ENCODE assay signal across 8 mouse cellular contexts in the genomic region with DNA sequence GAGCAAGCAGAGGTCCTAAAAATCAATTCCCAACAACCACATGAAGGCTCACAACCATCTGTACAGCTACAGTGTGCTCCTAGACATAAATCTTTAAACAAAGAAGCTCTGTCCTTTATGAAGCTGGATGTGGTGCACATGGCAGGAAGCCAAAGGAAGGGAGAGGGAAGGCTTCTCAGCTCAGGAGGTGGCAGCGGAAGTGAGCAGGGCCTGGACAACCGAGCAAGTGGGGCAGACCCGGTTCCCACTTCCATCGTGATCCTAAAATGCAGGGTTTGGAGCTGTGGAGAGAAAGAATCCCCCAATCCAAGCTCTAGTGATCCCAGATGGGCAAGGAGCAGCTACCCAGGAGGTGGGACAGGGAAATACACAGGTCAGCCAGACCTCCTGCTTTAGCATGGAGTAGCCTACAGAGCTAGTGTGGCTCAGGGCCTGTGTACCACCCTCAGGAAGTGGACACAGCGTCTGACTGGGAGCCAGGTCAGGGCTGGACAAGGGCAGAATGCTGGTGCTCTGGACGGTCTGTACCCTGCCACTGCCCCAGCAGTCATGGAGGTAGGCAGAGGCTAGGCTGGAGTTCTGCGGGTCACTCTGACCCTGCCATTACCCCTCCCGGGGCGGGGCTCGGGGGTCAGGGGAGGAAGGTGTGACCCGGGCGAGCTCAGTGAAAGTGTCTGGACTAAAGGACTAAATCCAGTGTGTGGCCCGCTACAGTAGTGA. TPM values are rescaled to one million over a fixed set of nuclear protein-coding genes. Genes with fewer than 3 reads are reported as not detected.
DNase-seq lines count a peak whose midpoint lies in the region; ATAC-seq and TF ChIP-seq lines count a peak whose summit lies in the region.

No protein-coding gene starts in this region.

- ATAC-seq in kidney, postnatal 0 days (replicated peaks; ENCODE audit: low FRiP score, low read depth): no peak

- peaks cover 4% of the 10 kb centered on the region for H3K4me1 ChIP-seq in kidney, postnatal 0 days (replicated peaks; ENCODE audit: insufficient read depth, low read length)

- H3K27ac ChIP-seq in kidney, postnatal 0 days: peak overlapping the region; percentile 100
- peak overlapping the region; percentile 92 for H3K27ac ChIP-seq in macrophage

- no peaks in the 10 kb centered on the region for H3K27me3 ChIP-seq in kidney, postnatal 0 days (ENCODE audit: insufficient read depth, low read length)

- WGBS in kidney, postnatal 0 days: 55% methylated on average over 13 of the region's 13 CpGs
- 39% methylated on average over 13 of the region's 13 CpGs for WGBS in macrophage (ENCODE audit: missing documents)

- no peak overlapping the region for H3K9ac ChIP-seq in kidney, postnatal 0 days (ENCODE audit: low read depth, low read length)

- H3K4me2 ChIP-seq in kidney, postnatal 0 days (ENCODE audit: low read length): no peak overlapping the region

- H3K9me3 ChIP-seq in kidney, postnatal 0 days (replicated peaks; ENCODE audit: low read length): no peaks in the 10 kb centered on the region

- DNase-seq in left cerebral cortex, postnatal 4 days: peak; percentile 58
- no peak for DNase-seq in left cerebral cortex, adult 8-10 months (ENCODE audit: low spot score in 2 of 2)
- DNase-seq in adrenal gland, postnatal 10 days: peak; percentile 66
- DNase-seq in gastrocnemius, postnatal 10 days: peak; percentile 34
- DNase-seq in kidney, postnatal 0 days (ENCODE audit: low spot score): peak; percentile 65
- DNase-seq in urinary bladder, postnatal 4 days (ENCODE audit: low spot score in 2 of 2): peak; percentile 21 to 60
- DNase-seq in c-Kit-positive CD71-positive TER-119-positive erythroid progenitor cells, embryonic 14.5 days (ENCODE audit: low spot score): no peak

- intact Hi-C loops in left cerebral cortex, postnatal 4 days (cut with DNase I): no loop called here

- no peak overlapping the region for H3K4me3 ChIP-seq in kidney, postnatal 0 days (replicated peaks; ENCODE audit: low read depth, low read length)
- no peak overlapping the region; the same call in 1 of the 2 replicates for H3K4me3 ChIP-seq in macrophage (ENCODE audit: inconsistent target)

- peaks cover 25% of the 10 kb centered on the region for H3K79me2 ChIP-seq in macrophage (ENCODE audit: inconsistent target)

- H3K36me3 ChIP-seq in kidney, postnatal 0 days (ENCODE audit: insufficient read depth, low read length): no peaks in the 10 kb centered on the region
- H3K36me3 ChIP-seq in macrophage (ENCODE audit: inconsistent target): no peaks in the 10 kb centered on the region

- no peak for TF ChIP-seq CTCF in kidney, postnatal 0 days (IDR thresholded peaks at IDR 0.05; ENCODE audit: low read depth)

RNA-seq across cellular contexts. Expression of gene Actg1, which starts 4.4 kb away (rescaled TPM):
- 1,000 to 10,000 TPM; 3,514 to 3,537 TPM for total RNA-seq in left cerebral cortex, postnatal 4 days (2021)
- total RNA-seq in left cerebral cortex, adult 8-10 months (2022): 1,000 to 10,000 TPM; 1,267 to 1,347 (median 1,329) TPM
- 100 to 1,000 TPM; 954 to 956 TPM for total RNA-seq in adrenal gland, postnatal 10 days (2021)
- 100 to 1,000 TPM; 439 to 618 TPM for total RNA-seq in gastrocnemius, postnatal 10 days (2021)
- polyA plus RNA-seq in kidney, postnatal 0 days (2015; fragmentation: Nextera tagmentation; extraction: Ambion mirVana): 2,251 and 2,404 TPM in 2 replicates
- total RNA-seq in macrophage (2018; cell fraction: chromatin; rRNA removed): 1,000 to 10,000 TPM in 2 of 26 experiments, 100 to 1,000 TPM in 24; 287 to 1,531 (median 530) TPM
- total RNA-seq in macrophage (2018; cell fraction: cytosol; rRNA removed): 1,000 to 10,000 TPM; 1,610 to 3,491 (median 2,081) TPM
- total RNA-seq in macrophage (2018; cell fraction: nucleus; rRNA removed): 1,000 to 10,000 TPM in 17 of 26 experiments, 100 to 1,000 TPM in 9; 698 to 2,123 (median 1,142) TPM
- 1,569 to 2,966 TPM (median 1,773 TPM) in 3 replicates for polyA plus RNA-seq in macrophage (2018)

RNA-seq across cellular contexts. Expression of gene Fscn2, which starts 8.6 kb away (rescaled TPM):
- under 1 TPM; 0.42 to 0.44 TPM for total RNA-seq in left cerebral cortex, postnatal 4 days (2021)
- total RNA-seq in left cerebral cortex, adult 8-10 months (2022): 1 to 10 TPM in 1 of 4 experiments, under 1 TPM in 1, not detected in 2; 0.37 to 1.2 TPM
- total RNA-seq in adrenal gland, postnatal 10 days (2021): under 1 TPM; 0.15 to 0.45 TPM
- total RNA-seq in gastrocnemius, postnatal 10 days (2021): under 1 TPM; 0.50 to 0.61 TPM
- 1.3 and 1.5 TPM in 2 replicates for polyA plus RNA-seq in kidney, postnatal 0 days (2015; fragmentation: Nextera tagmentation; extraction: Ambion mirVana)
- total RNA-seq in macrophage (2018; cell fraction: chromatin; rRNA removed): under 1 TPM in 1 of 26 experiments, not detected in 25; 0.49 TPM
- total RNA-seq in macrophage (2018; cell fraction: cytosol; rRNA removed): under 1 TPM in 1 of 26 experiments, not detected in 25; 0.16 TPM
- total RNA-seq in macrophage (2018; cell fraction: nucleus; rRNA removed): not detected
- not detected in 3 replicates for polyA plus RNA-seq in macrophage (2018)

RNA-seq across cellular contexts. Expression of gene Faap100, which starts 25.8 kb away (rescaled TPM):
- total RNA-seq in left cerebral cortex, postnatal 4 days (2021): 100 to 1,000 TPM in 1 of 2 experiments, 10 to 100 TPM in 1; 94.5 to 100 TPM
- total RNA-seq in left cerebral cortex, adult 8-10 months (2022): 10 to 100 TPM; 14.0 to 17.2 (median 14.9) TPM
- 10 to 100 TPM; 19.5 to 26.4 TPM for total RNA-seq in adrenal gland, postnatal 10 days (2021)
- 10 to 100 TPM; 14.6 to 15.3 TPM for total RNA-seq in gastrocnemius, postnatal 10 days (2021)
- polyA plus RNA-seq in kidney, postnatal 0 days (2015; fragmentation: Nextera tagmentation; extraction: Ambion mirVana): 21.9 and 26.6 TPM in 2 replicates
- 10 to 100 TPM in 23 of 26 experiments, 1 to 10 TPM in 3; 6.6 to 35.2 (median 16.2) TPM for total RNA-seq in macrophage (2018; cell fraction: chromatin; rRNA removed)
- 10 to 100 TPM in 3 of 26 experiments, 1 to 10 TPM in 23; 3.4 to 11.0 (median 5.7) TPM for total RNA-seq in macrophage (2018; cell fraction: cytosol; rRNA removed)
- 10 to 100 TPM in 15 of 26 experiments, 1 to 10 TPM in 11; 5.9 to 26.0 (median 11.5) TPM for total RNA-seq in macrophage (2018; cell fraction: nucleus; rRNA removed)
- 3.8 to 8.1 TPM (median 6.3 TPM) in 3 replicates for polyA plus RNA-seq in macrophage (2018)

Comparison
In these comparisons a context has a peak if more than half of its experiments do, and no peak if none do; other contexts are left out.
1. DNase-seq: peak in left cerebral cortex, postnatal 4 days (single experiment), adrenal gland, postnatal 10 days (single experiment), gastrocnemius, postnatal 10 days (single experiment), kidney, postnatal 0 days (single experiment) and urinary bladder, postnatal 4 days (2 of 2); none in left cerebral cortex, adult 8-10 months (0 of 2) and c-Kit-positive CD71-positive TER-119-positive erythroid progenitor cells, embryonic 14.5 days (single experiment).